Mouse (Mus musculus): ENCODE data around the gene Cav2.

Cav2 gene

GRCm38 (mm10) chr6:17314241-17314640 lies 33.3 kb downstream of the Cav2 start:
- DNase-seq (ENCODE audit: low read depth) = peak; percentile 39

DNA sequence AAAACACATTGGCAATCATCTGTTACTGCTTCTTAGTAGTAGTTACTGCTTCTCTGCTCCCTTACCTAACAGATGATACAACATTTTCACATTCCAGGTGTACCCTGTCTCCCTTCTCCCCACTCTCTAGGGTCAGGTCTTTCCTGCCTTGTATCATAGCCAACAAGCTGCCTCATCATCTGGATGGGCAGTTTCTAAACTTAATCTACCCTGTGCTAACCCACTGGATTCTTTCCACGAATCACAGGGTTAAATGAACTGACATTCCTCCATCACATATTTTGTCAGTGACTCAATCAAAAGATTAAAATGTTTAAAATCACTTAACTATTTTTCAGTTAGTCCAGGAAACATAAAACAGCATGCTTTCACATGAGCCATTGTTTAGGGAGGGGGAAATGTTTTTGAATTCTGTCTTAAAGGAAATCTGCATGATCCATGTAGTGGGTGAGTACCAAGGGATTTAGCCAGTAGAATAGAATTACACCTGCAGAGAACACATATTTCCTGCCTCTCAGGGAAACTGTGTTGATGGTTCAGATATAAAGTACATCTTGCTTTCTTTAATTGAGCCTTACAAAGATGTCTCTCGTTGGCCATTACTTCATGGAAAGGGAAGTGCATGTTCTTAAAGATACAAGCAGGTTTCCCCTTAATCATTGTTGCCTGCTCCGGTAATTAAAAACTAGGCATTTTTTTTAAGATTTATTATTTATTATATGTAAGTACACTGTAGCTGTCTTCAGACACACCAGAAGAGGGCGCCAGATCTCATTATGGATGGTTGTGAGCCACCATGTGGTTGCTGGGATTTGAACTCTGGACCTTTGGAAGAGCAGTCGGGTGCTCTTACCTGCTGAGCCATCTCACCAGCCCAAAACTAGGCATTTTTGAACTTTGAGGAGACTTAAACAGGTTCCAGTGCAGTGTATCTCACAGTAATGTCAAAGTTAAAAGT lies 34.0 kb downstream of the Cav2 start:
- DNase-seq (ENCODE audit: low read depth) = peak; percentile 44

GRCm38 (mm10) chr6:17316294-17317166 lies 35.5 kb downstream of the Cav2 start:
- DNase-seq (ENCODE audit: low read depth) = no peak

DNA sequence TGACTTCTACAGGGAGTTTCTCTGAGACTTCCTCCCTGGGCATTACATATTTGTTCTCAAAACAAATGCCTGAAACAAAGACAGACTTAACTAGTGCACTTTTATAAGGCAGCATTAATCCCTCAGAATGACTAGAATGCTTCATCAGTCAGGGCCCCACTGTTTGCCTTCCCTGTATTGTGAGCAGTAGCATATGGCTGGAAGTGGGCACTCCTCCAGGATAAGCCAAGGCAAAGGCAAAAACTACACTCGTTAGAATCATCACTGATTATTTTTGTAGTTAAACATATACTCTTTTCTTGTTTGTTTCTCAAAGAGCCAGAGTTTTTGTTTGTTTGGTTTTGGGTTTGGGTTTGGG lies 36.2 kb downstream of the Cav2 start:
- peak; percentile 36 for DNase-seq (ENCODE audit: low read depth)

- peak; percentile 62 for DNase-seq (ENCODE audit: low read depth)
These were observed 37.0 kb downstream of the Cav2 start for GRCm38 (mm10) chr6:17317944-17318343.

GRCm38 (mm10) chr6:17321976-17322375 lies 41.0 kb downstream of the Cav2 start:
- peak; percentile 45 for DNase-seq (ENCODE audit: low read depth)

- DNase-seq (ENCODE audit: low read depth) = no peak
These were observed 46.2 kb downstream of the Cav2 start for GRCm38 (mm10) chr6:17327216-17327615.

DNA sequence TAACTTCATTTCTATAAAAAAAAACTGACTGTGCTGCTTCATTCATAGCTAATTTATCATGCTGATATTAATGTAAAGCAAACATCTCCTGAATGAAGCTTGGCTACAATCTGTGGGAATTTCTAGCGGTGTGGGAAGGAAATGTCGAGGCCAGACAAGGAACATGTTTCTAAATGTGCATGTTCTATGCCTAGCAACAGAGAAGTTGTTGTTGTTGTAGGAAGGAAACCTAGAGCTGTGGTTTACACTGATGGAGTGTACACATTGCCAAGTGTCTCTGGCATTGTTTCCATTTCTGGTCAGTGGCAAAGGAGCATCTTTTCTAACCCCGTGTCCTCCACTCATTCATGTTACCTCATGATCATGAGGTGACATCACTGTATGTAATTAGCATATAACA lies 48.8 kb downstream of the Cav2 start:
- no peak for DNase-seq (ENCODE audit: low read depth)

DNA sequence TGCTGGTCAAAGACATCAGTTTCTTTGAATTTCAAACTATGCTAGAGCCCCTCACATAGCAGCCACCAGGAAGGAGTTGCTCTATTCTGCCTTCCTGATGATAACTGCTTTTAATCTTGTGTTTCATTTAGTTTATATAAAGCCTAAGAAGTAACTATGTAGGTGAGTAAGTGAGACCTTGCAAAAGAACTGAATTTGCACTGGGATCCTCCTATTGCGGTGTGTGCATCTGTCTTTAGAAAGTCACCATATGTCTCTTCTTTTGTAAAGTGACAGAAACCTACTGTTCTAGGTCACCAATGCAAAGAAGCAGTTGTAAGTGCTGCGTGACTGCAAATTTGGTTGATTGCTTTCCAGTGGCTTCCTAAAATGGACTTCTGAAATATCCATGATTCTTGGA lies 56.7 kb downstream of the Cav2 start:
- DNase-seq (ENCODE audit: low read depth) = no peak
